8 mouse cellular contexts compared by ENCODE assay signal in genomic region chr8:70302358-70302890, GRCm38 (mm10). TPM values are rescaled to one million over a fixed set of nuclear protein-coding genes. Genes with fewer than 3 reads are reported as not detected.
DNase-seq lines count a peak whose midpoint lies in the region; ATAC-seq and TF ChIP-seq lines count a peak whose summit lies in the region.

Ddx49 (minus strand) TSS chr8:70302489.
Cope (plus strand) TSS chr8:70302518.

- H3K27ac ChIP-seq in CH12.LX (ENCODE audit: insufficient read depth, low read depth): peak within 1 kb of the TSS; percentile 25; the same call in 1 of the 2 replicates
- no peak within 1 kb of the TSS for H3K27ac ChIP-seq in forebrain, embryonic 11.5 days (ENCODE audit: low read depth, low read length)
- H3K27ac ChIP-seq in heart, embryonic 16.5 days (ENCODE audit: low read length): peak within 1 kb of the TSS; percentile 86
- peak within 1 kb of the TSS; percentile 71 for H3K27ac ChIP-seq in liver, embryonic 15.5 days (replicated peaks)
- H3K27ac ChIP-seq in neural tube, embryonic 12.5 days: no peak within 1 kb of the TSS

- peak within 1 kb of the TSS; percentile 91 for H3K4me2 ChIP-seq in CH12.LX (ENCODE audit: insufficient read depth, low read depth, poor library complexity, severe bottlenecking)
- peak within 1 kb of the TSS; percentile 90 for H3K4me2 ChIP-seq in forebrain, embryonic 11.5 days (ENCODE audit: low read depth, low read length, severe bottlenecking)
- H3K4me2 ChIP-seq in heart, embryonic 16.5 days (ENCODE audit: low read depth, low read length): peak within 1 kb of the TSS; percentile 97
- peak within 1 kb of the TSS; percentile 82 for H3K4me2 ChIP-seq in liver, embryonic 15.5 days
- H3K4me2 ChIP-seq in neural tube, embryonic 12.5 days (replicated peaks): peak within 1 kb of the TSS; percentile 93

- H3K36me3 ChIP-seq in CH12.LX (replicated peaks in 1 of 2; ENCODE audit: control insufficient read depth in 1 of 2, insufficient read depth in 1 of 2, low read length in 1 of 2): peaks cover 43 to 68% of the 10 kb centered on the region in 2 experiments
- H3K36me3 ChIP-seq in forebrain, embryonic 11.5 days (ENCODE audit: control insufficient read depth, insufficient read depth, low read length): no peaks in the 10 kb centered on the region; the same call in 1 of the 2 replicates
- H3K36me3 ChIP-seq in heart, embryonic 16.5 days (ENCODE audit: control insufficient read depth, insufficient read depth): peaks cover 26% of the 10 kb centered on the region
- peaks cover 55% of the 10 kb centered on the region for H3K36me3 ChIP-seq in liver, embryonic 15.5 days (replicated peaks)
- H3K36me3 ChIP-seq in neural tube, embryonic 12.5 days: peaks cover 53% of the 10 kb centered on the region

- WGBS in forebrain, embryonic 11.5 days: under 1% methylated on average over 40 of the region's 40 CpGs
- WGBS in heart, embryonic 16.5 days: under 1% methylated on average over 40 of the region's 40 CpGs
- WGBS in liver, embryonic 15.5 days (ENCODE audit: insufficient replicate concordance): under 1% methylated on average over 40 of the region's 40 CpGs
- under 1% methylated on average over 40 of the region's 40 CpGs for WGBS in neural tube, embryonic 12.5 days

- dilution Hi-C loops in CH12.LX (cut with MboI; ENCODE audit: extremely low pct_ligation_motif_present, extremely low pct_unique_long_range_greater_than_20kb, low sequenced_read_pairs): no loop called here

- TF ChIP-seq RAD21 in CH12.LX (IDR thresholded peaks at IDR 0.05; ENCODE audit: low read depth, low read length): no peak

- peak; percentile 84 for TF ChIP-seq POLR2A in CH12.LX (IDR thresholded peaks at IDR 0.05; ENCODE audit: low read depth, low read length)

- H3K4me1 ChIP-seq in CH12.LX (ENCODE audit: control insufficient read depth in 1 of 2, insufficient read depth in 2 of 2): peaks cover 12 to 31% of the 10 kb centered on the region in 2 experiments
- peaks cover 8% of the 10 kb centered on the region; the same call in 1 of the 2 replicates for H3K4me1 ChIP-seq in forebrain, embryonic 11.5 days (replicated peaks; ENCODE audit: control insufficient read depth, insufficient read depth, low read length)
- peaks cover 18% of the 10 kb centered on the region for H3K4me1 ChIP-seq in heart, embryonic 16.5 days (ENCODE audit: control insufficient read depth, insufficient read depth, low read length)
- peaks cover 40% of the 10 kb centered on the region for H3K4me1 ChIP-seq in liver, embryonic 15.5 days (replicated peaks)
- peaks cover 20% of the 10 kb centered on the region for H3K4me1 ChIP-seq in neural tube, embryonic 12.5 days

- no peaks in the 10 kb centered on the region for H3K9me3 ChIP-seq in CH12.LX (replicated peaks; ENCODE audit: low read length)
- H3K9me3 ChIP-seq in forebrain, embryonic 11.5 days (ENCODE audit: control insufficient read depth, low read length): no peaks in the 10 kb centered on the region
- no peaks in the 10 kb centered on the region for H3K9me3 ChIP-seq in heart, embryonic 16.5 days (replicated peaks; ENCODE audit: control insufficient read depth, low read length)
- H3K9me3 ChIP-seq in liver, embryonic 15.5 days (replicated peaks): no peaks in the 10 kb centered on the region
- H3K9me3 ChIP-seq in neural tube, embryonic 12.5 days: no peaks in the 10 kb centered on the region

- TF ChIP-seq EP300 in CH12.LX (IDR thresholded peaks at IDR 0.05; ENCODE audit: low read length): no peak

- H3K4me3 ChIP-seq in CH12.LX (replicated peaks in 1 of 3; ENCODE audit: low read depth in 2 of 3, low read length in 2 of 3, poor library complexity in 1 of 3): peak within 1 kb of the TSS; percentile 75 to 99 (median 95)
- peak within 1 kb of the TSS; percentile 90 for H3K4me3 ChIP-seq in forebrain, embryonic 11.5 days (ENCODE audit: low read depth, low read length)
- peak within 1 kb of the TSS; percentile 99 for H3K4me3 ChIP-seq in heart, embryonic 16.5 days (ENCODE audit: low read length)
- H3K4me3 ChIP-seq in liver, embryonic 15.5 days (replicated peaks): peak within 1 kb of the TSS; percentile 87
- H3K4me3 ChIP-seq in neural tube, embryonic 12.5 days: peak within 1 kb of the TSS; percentile 64

- H3K27me3 ChIP-seq in CH12.LX (replicated peaks): no peaks in the 10 kb centered on the region
- no peaks in the 10 kb centered on the region for H3K27me3 ChIP-seq in forebrain, embryonic 11.5 days (ENCODE audit: control insufficient read depth, insufficient read depth, low read length)
- H3K27me3 ChIP-seq in heart, embryonic 16.5 days (ENCODE audit: control insufficient read depth, insufficient read depth, low read length): no peaks in the 10 kb centered on the region
- no peaks in the 10 kb centered on the region for H3K27me3 ChIP-seq in liver, embryonic 15.5 days
- H3K27me3 ChIP-seq in neural tube, embryonic 12.5 days (replicated peaks): no peaks in the 10 kb centered on the region

- peak; percentile 95 for DNase-seq in CH12.LX (ENCODE audit: extremely low read depth)
- peak; percentile 88 for DNase-seq in c-Kit-positive CD71-positive TER-119-negative erythroid progenitor cells, embryonic 14.5 days (ENCODE audit: low read depth)
- DNase-seq in forebrain, embryonic 11.5 days (ENCODE audit: low spot score): peak; percentile 95
- peak; percentile 96 for DNase-seq in kidney, postnatal 36 days
- DNase-seq in telencephalon, adult 2 months (ENCODE audit: low read depth, low spot score): peak; percentile 96

- no peak for TF ChIP-seq CTCF in CH12.LX (conservative IDR thresholded peaks at IDR 0.05 in 1 of 2, IDR thresholded peaks at IDR 0.05 in 1 of 2; ENCODE audit: low read depth in 2 of 2, low read length in 2 of 2)

- H3K79me2 ChIP-seq in CH12.LX (replicated peaks; ENCODE audit: control insufficient read depth, extremely low read depth, insufficient read depth, poor library complexity, severe bottlenecking): peaks cover 44% of the 10 kb centered on the region

- peak; percentile 93 for ATAC-seq in forebrain, embryonic 11.5 days (replicated peaks; ENCODE audit: low FRiP score)
- ATAC-seq in heart, embryonic 16.5 days (replicated peaks; ENCODE audit: extremely low read depth, insufficient read depth, low FRiP score): peak; percentile 90
- peak; percentile 89 for ATAC-seq in liver, embryonic 15.5 days (ENCODE audit: insufficient read depth)
- ATAC-seq in neural tube, embryonic 12.5 days (ENCODE audit: low FRiP score, low read depth): peak; percentile 91

- in situ Hi-C loops in CH12.LX (cut with MboI; ENCODE audit: low pct_ligation_motif_present, low pct_unique_long_range_greater_than_20kb, low sequenced_read_pairs): no loop called here

- H3K9ac ChIP-seq in CH12.LX (ENCODE audit: insufficient read depth, low read depth): peak within 1 kb of the TSS; percentile 92
- H3K9ac ChIP-seq in forebrain, embryonic 11.5 days (ENCODE audit: low read length): peak within 1 kb of the TSS; percentile 80
- H3K9ac ChIP-seq in heart, embryonic 16.5 days (ENCODE audit: low read length): peak within 1 kb of the TSS; percentile 93
- peak within 1 kb of the TSS; percentile 85 for H3K9ac ChIP-seq in liver, embryonic 15.5 days
- peak within 1 kb of the TSS; percentile 65 for H3K9ac ChIP-seq in neural tube, embryonic 12.5 days

TF ChIP-seq in CH12.LX, 34 proteins besides CTCF, POLR2A, EP300 and RAD21 (continues in another document):
- peak; percentile 48; the same call in 1 of the 2 replicates for TF ChIP-seq ZMIZ1 (IDR thresholded peaks at IDR 0.05; ENCODE audit: low read depth, low read length)
- TF ChIP-seq POLR2AphosphoS2 (IDR thresholded peaks at IDR 0.05; ENCODE audit: low read depth, low read length): peak; percentile 55; the same call in 1 of the 2 replicates
- TF ChIP-seq JUND (conservative IDR thresholded peaks at IDR 0.05; ENCODE audit: low read depth, low read length): 0 out of 2 replicates have a peak, but pooled peaks have one; percentile 37
- peak; percentile 61 for TF ChIP-seq NELFE (IDR thresholded peaks at IDR 0.05; ENCODE audit: low read depth, low read length)
- no peak; the same call in 1 of the 2 replicates for TF ChIP-seq MEF2A (IDR thresholded peaks at IDR 0.05; ENCODE audit: borderline replicate concordance, low read depth, low read length)
- peak; percentile 99 for TF ChIP-seq SIN3A (IDR thresholded peaks at IDR 0.05; ENCODE audit: low read length)
- no peak for TF ChIP-seq SMC3 (IDR thresholded peaks at IDR 0.05; ENCODE audit: low read depth, low read length)
- no peak; the same call in 1 of the 2 replicates for TF ChIP-seq E2F4 (IDR thresholded peaks at IDR 0.05; ENCODE audit: insufficient replicate concordance, low read depth, low read length)
- peak; percentile 94 for TF ChIP-seq HCFC1 (IDR thresholded peaks at IDR 0.05; ENCODE audit: low read depth, low read length)
- peak; percentile 83 for TF ChIP-seq MYC (IDR thresholded peaks at IDR 0.05; ENCODE audit: low read depth, low read length)
- TF ChIP-seq NRF1 (IDR thresholded peaks at IDR 0.05; ENCODE audit: low read depth, low read length): peak; percentile 79
- TF ChIP-seq MAX (IDR thresholded peaks at IDR 0.05; ENCODE audit: low read length): no peak; the same call in 1 of the 2 replicates
- TF ChIP-seq USF2 (conservative IDR thresholded peaks at IDR 0.05; ENCODE audit: low read depth, low read length): no peak
- TF ChIP-seq CHD2 (IDR thresholded peaks at IDR 0.05; ENCODE audit: low read length): no peak
- no peak for TF ChIP-seq CHD1 (IDR thresholded peaks at IDR 0.05; ENCODE audit: low read depth, low read length)
- TF ChIP-seq MAFK (IDR thresholded peaks at IDR 0.05; ENCODE audit: insufficient replicate concordance, low read length): no peak
- TF ChIP-seq PAX5 (IDR thresholded peaks at IDR 0.05; ENCODE audit: low read length): no peak

RNA-seq across cellular contexts. Expression of gene Ddx49, which starts in this region (rescaled TPM):
- total RNA-seq in CH12.LX (2012; rRNA removed) (76.6 and 77.3 TPM in 2 replicates), CH12.LX (2014; rRNA removed) (58.9 and 64.9 TPM in 2 replicates)
- 98.4 and 129 TPM in 2 replicates for polyA plus RNA-seq in CH12.LX (2012; ENCODE audit: insufficient read length, low read depth)
- 54.4 and 61.5 TPM in 2 replicates for polyA plus RNA-seq in forebrain, embryonic 11.5 days (2014; fragmentation: Nextera tagmentation; extraction: Ambion mirVana)
- polyA plus RNA-seq in heart, embryonic 16.5 days (2015; fragmentation: Nextera tagmentation; extraction: Ambion mirVana): 34.1 and 34.2 TPM in 2 replicates
- 19.5 and 22.4 TPM in 2 replicates for polyA plus RNA-seq in liver, embryonic 15.5 days (2015; fragmentation: Nextera tagmentation; extraction: Ambion mirVana)
- polyA plus RNA-seq in neural tube, embryonic 12.5 days (2016; fragmentation: Nextera tagmentation; extraction: Ambion mirVana): 50.4 and 50.8 TPM in 2 replicates

RNA-seq across cellular contexts. Expression of gene Cope, which starts in this region (rescaled TPM):
- total RNA-seq in CH12.LX (2012; rRNA removed): 204 and 243 TPM in 2 replicates
- total RNA-seq in CH12.LX (2014; rRNA removed): 134 and 139 TPM in 2 replicates
- 148 and 191 TPM in 2 replicates for polyA plus RNA-seq in CH12.LX (2012; ENCODE audit: insufficient read length, low read depth)
- 220 and 268 TPM in 2 replicates for polyA plus RNA-seq in forebrain, embryonic 11.5 days (2014; fragmentation: Nextera tagmentation; extraction: Ambion mirVana)
- polyA plus RNA-seq in heart, embryonic 16.5 days (2015; fragmentation: Nextera tagmentation; extraction: Ambion mirVana): 326 and 334 TPM in 2 replicates
- 190 and 246 TPM in 2 replicates for polyA plus RNA-seq in liver, embryonic 15.5 days (2015; fragmentation: Nextera tagmentation; extraction: Ambion mirVana)
- 266 and 267 TPM in 2 replicates for polyA plus RNA-seq in neural tube, embryonic 12.5 days (2016; fragmentation: Nextera tagmentation; extraction: Ambion mirVana)

Comparison
In these comparisons a context has a peak if more than half of its experiments do, and no peak if none do; other contexts are left out.
1. H3K27ac ChIP-seq: peak in CH12.LX (single experiment), heart, embryonic 16.5 days (single experiment) and liver, embryonic 15.5 days (single experiment); none in forebrain, embryonic 11.5 days (single experiment) and neural tube, embryonic 12.5 days (single experiment).
2. Peak in every context shown above with its lines, with median percentiles within 50 percentile points of each other: DNase-seq, H3K4me2 ChIP-seq, H3K4me3 ChIP-seq, H3K9ac ChIP-seq and ATAC-seq.